Mouse (Mus musculus): ENCODE results near the gene Gm8127. TPM values are rescaled to one million over a fixed set of nuclear protein-coding genes. Genes with fewer than 3 reads are reported as not detected.
A peak's percentile ranks its signal among the peaks of the same experiment; 100 is the strongest.
"Not testable (repeated sequence)": the region's sequence is repeated elsewhere in the genome, so short reads cannot be mapped to it uniquely, and the experiment has no call there.

Gm8127 gene
- polyA plus RNA-seq, 1 experiment, result not detected

DNA sequence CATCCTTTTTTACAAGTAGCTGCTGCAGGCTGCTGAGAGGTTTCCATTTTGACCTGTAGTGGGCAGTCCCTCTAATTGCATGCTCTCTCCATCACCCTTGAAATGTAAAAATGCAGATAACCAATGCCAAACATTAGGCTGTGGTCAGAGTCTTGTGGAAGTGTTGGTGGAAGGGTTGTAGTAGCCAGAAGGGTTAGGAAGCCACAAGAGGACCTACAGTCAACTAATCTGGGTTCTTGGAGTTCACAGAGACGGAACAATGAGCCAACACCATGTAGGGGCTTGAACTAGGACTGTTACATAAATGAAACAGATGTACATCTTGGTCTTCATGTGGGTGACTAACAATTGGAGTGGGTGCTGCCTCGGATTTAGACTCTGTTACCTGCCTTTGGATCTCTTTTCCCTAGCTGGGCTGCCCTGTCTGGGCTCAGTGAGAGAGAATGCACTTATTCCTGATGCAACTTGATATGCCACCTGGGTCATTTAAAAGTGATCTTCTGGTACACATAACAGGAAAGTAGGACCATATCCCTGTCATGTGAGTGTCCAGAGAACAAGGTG lies 25.0 kb downstream of the Gm8127 start:
- H3K27me3 ChIP-seq (replicated peaks; ENCODE audit: control insufficient read depth, insufficient read depth, low read length); H3K36me3 ChIP-seq (ENCODE audit: control insufficient read depth, insufficient read depth, low read length); DNase-seq; H3K4me1 ChIP-seq (ENCODE audit: control insufficient read depth, insufficient read depth, low read length); H3K4me3 ChIP-seq (ENCODE audit: insufficient read depth, low read depth, low read length); H3K27ac ChIP-seq (ENCODE audit: insufficient read depth, low read depth, low read length): not testable (repeated sequence)
- 60% methylated on average over 2 of the region's 2 CpGs for WGBS

- H3K27ac ChIP-seq (ENCODE audit: insufficient read depth, low read depth, low read length); H3K4me3 ChIP-seq (ENCODE audit: insufficient read depth, low read depth, low read length); H3K36me3 ChIP-seq (ENCODE audit: control insufficient read depth, insufficient read depth, low read length); DNase-seq; H3K4me1 ChIP-seq (ENCODE audit: control insufficient read depth, insufficient read depth, low read length); H3K27me3 ChIP-seq (replicated peaks; ENCODE audit: control insufficient read depth, insufficient read depth, low read length): not testable (repeated sequence)
- WGBS, result 88% methylated on average over 3 of the region's 3 CpGs
These were observed 30.2 kb downstream of the Gm8127 start for GRCm38 (mm10) chr14:43263421-43263820.

DNA sequence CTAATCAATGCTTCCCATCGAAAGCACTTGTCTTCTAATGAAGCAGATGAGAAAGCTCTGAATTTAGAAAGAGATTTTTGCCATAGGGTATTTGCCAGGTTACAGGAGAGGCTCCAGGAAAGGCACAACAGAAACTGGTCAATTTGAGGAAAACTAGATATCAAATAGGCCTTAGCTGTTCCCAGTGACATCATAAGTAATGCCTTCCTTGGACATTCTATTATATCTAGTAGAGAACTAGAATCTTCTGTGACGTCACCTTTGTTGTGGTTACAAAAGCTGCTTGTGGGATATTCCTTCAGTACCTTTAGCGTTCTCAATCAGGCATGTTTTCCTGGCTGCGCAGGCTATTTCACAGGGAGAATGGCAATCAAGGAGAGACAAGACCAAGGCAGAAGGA lies 35.3 kb downstream of the Gm8127 start, which contains the start of gene Gm8126:
Gene Gm8126, plus strand, starts transcription at position 301 of the 400 bp plus-strand sequence.
- 74% methylated on average over 3 of the region's 4 CpGs for WGBS
- not testable (repeated sequence) for H3K27me3 ChIP-seq (replicated peaks; ENCODE audit: control insufficient read depth, insufficient read depth, low read length); H3K4me1 ChIP-seq (ENCODE audit: control insufficient read depth, insufficient read depth, low read length); H3K4me3 ChIP-seq (ENCODE audit: insufficient read depth, low read depth, low read length); H3K27ac ChIP-seq (ENCODE audit: insufficient read depth, low read depth, low read length); H3K36me3 ChIP-seq (ENCODE audit: control insufficient read depth, insufficient read depth, low read length); DNase-seq

GRCm38 (mm10) chr14:43256511-43256910 lies 37.1 kb downstream of the Gm8127 start:
- not testable (repeated sequence) for H3K4me3 ChIP-seq (ENCODE audit: insufficient read depth, low read depth, low read length); H3K27ac ChIP-seq (ENCODE audit: insufficient read depth, low read depth, low read length); H3K36me3 ChIP-seq (ENCODE audit: control insufficient read depth, insufficient read depth, low read length); H3K27me3 ChIP-seq (replicated peaks; ENCODE audit: control insufficient read depth, insufficient read depth, low read length); H3K4me1 ChIP-seq (ENCODE audit: control insufficient read depth, insufficient read depth, low read length)
- 71% methylated on average over 1 of the region's 1 CpGs for WGBS
- DNase-seq, result peak; percentile 15

DNA sequence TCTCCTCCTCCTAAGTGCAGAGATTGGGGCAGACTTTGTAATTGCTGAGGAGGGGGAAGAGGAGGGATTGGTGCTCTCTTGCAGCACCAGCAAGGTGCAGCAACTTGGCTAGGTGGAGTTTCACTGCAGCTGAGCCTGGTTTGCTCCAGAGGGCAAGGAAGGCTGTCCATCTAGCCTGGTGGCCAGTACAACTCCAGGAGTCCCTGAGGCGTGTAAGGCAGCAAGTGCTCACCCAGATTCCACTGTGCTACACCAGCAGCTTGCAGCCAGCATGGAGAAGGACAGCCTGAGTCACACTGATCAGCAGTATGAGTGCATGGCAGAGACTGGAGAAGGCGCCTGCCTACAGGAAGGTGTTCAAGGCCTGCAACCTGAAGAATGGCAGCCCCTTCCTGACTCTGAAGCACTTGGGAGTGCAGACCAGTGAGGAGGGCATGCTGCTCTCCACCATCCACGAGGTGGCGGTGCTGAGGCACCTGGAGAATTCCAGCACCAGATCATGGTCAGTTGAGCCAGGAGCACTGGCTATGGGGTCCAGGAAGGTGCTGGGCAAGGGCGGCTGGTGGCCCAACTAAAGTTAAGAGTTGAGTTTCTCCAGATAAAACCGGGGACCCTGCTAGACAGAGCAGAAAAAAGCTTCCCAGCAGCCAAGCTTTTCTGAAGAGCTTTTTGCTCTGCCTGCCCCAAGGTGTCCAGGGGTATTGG lies 42.9 kb downstream of the Gm8127 start:
- not testable (repeated sequence) for H3K4me3 ChIP-seq (ENCODE audit: insufficient read depth, low read depth, low read length); H3K36me3 ChIP-seq (ENCODE audit: control insufficient read depth, insufficient read depth, low read length); H3K4me1 ChIP-seq (ENCODE audit: control insufficient read depth, insufficient read depth, low read length); H3K27ac ChIP-seq (ENCODE audit: insufficient read depth, low read depth, low read length); H3K27me3 ChIP-seq (replicated peaks; ENCODE audit: control insufficient read depth, insufficient read depth, low read length)
- 29% methylated on average over 5 of the region's 6 CpGs for WGBS
- peak; percentile 26 for DNase-seq

DNA sequence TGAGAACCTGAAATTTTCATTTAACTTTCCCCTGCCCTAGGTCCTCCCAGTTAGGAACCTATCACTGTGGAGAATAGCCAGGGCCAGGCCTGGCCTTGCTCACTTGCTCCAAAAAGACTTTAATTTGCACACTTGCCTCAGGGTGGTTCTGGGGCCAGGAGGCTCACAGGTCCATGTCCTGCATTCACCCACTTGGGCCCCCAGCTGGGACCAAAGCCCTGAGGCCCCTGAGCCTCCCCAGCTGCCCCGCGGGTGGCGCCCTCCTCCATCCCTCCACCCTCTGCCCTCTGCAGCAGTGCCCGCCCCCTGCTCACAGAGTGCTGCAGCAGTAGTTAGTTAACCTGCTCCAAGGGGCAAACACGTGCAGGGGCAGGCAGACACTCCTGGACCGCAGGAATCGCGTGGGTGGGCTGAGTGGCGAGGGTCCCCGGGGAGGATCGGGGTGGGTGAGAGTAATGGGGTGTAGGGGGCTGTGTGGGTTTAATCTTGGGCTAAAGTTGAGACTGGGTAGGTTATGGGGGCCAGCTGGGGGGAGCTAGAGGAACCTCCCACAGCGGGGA lies 43.9 kb downstream of the Gm8127 start:
- peak; percentile 43 for DNase-seq
- not testable (repeated sequence) for H3K4me3 ChIP-seq (ENCODE audit: insufficient read depth, low read depth, low read length); H3K36me3 ChIP-seq (ENCODE audit: control insufficient read depth, insufficient read depth, low read length); H3K27me3 ChIP-seq (replicated peaks; ENCODE audit: control insufficient read depth, insufficient read depth, low read length); H3K4me1 ChIP-seq (ENCODE audit: control insufficient read depth, insufficient read depth, low read length)
- H3K27ac ChIP-seq (ENCODE audit: insufficient read depth, low read depth, low read length), result peak overlapping the region; percentile 45; the same call in 1 of the 2 replicates
- WGBS, result 13% methylated on average over 10 of the region's 12 CpGs

Other genes starting within 250 kb of the Gm8127 start
- 0.05 TPM in 1 of 2 replicates, not detected in the other for gene Gm8094, start 217.2 kb downstream of the Gm8127 start, polyA plus RNA-seq (2012; rRNA removed)
- 0.11 TPM in 1 of 2 replicates, not detected in the other for gene Gm8104, start 193.2 kb downstream of the Gm8127 start, polyA plus RNA-seq (2012; rRNA removed)
- 0.10 TPM in 1 of 2 replicates, not detected in the other for gene Gm7233, start 114.0 kb downstream of the Gm8127 start, polyA plus RNA-seq (2012; rRNA removed)
- 0.06 and 0.10 TPM in 2 replicates for gene Gm8122, start 58.5 kb downstream of the Gm8127 start, polyA plus RNA-seq (2012; rRNA removed)
- 0.39 and 0.50 TPM in 2 replicates for gene Gm8126, start 35.2 kb downstream of the Gm8127 start, polyA plus RNA-seq (2012; rRNA removed)
- gene Gm9732, start 18.8 kb downstream of the Gm8127 start, polyA plus RNA-seq (2012; rRNA removed), result 0.08 and 0.30 TPM in 2 replicates
- gene 1700001F09Rik, start 54.0 kb upstream of the Gm8127 start, polyA plus RNA-seq (2012; rRNA removed), result not detected in 2 replicates
- 0.16 and 0.17 TPM in 2 replicates for gene Gm8138, start 122.5 kb upstream of the Gm8127 start, polyA plus RNA-seq (2012; rRNA removed)
- 0.30 and 0.44 TPM in 2 replicates for gene Gm5799, start 249.7 kb upstream of the Gm8127 start, polyA plus RNA-seq (2012; rRNA removed)